Mouse (Mus musculus) fibroblast of lung, adult 2 months (primary cell): ENCODE results near the gene Il1a.
A peak's percentile ranks its signal among the peaks of the same experiment; 100 is the strongest.

ENCODE experiments used
- DNase-seq: peaks from one replicate; pipeline ENCODE4 v3.0.0-alpha.2; 2011; ENCODE audit warnings: low read depth

Il1a gene

DNA sequence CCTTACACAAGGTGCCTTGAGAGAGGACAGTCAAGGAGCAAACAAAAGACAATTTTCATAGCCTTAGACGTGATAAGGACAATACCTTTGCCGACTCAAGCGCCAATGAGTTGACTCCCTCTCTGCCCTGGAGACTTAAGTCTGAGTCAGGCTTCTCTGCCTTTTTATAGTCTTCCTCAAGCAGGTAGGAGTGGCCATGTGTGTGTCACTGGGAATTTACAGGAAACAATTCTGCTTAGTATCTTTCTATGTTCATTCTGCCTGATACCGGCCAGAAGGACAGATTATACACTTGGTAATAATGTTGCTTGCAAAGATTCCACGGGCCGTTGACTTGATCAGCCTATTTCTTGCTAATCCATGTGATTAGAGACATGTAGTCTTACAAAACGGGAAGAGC, at the start of gene Il1a:
TSS of gene Il1a (minus strand) at position 137 of the 400 bp plus-strand sequence.
- DNase-seq, result no peak

DNA sequence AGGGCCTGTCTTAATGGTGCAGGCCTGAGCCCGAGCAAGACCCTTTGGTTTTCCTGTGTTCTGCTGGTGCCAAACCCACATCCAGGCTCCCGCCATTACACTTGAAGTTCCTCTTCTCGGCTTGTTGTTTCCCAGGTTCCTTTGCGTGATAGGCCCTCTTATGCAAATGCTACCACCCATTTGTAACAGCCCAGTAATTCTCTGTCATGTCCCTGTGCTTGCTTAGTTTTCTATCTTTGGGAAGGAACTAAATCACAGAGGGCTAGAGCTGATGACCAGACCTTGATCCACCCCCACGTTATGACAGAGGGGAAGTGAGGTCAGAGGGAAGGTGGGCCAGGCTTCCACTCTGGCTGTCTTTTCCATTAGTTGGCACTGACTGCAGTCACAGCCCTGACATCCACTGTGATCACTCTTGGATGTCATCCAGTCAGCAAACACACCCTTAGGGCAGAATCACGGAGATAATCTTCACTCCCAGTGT, 28.4 kb upstream of the Il1a start:
- no peak for DNase-seq

DNA sequence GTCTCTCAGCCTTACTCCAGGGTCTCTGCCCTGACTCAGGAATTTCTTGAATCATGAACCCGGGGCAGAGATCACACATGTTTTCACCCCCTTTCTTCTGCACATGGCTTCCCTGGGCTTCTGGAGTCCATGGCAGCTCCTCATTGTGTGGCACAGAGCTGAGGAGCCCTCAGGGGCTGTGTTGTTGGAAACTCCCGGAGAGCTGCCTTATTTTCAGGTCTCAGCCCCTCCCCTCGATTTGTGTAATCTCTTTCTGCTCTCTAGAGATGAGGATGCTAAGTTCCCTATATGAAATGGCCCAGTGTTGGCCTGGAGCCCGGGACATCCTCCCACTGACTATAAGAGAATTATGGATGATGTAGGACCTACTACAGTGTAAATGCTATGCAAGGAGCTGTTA, 23.7 kb upstream of the Il1a start:
- no peak for DNase-seq

DNA sequence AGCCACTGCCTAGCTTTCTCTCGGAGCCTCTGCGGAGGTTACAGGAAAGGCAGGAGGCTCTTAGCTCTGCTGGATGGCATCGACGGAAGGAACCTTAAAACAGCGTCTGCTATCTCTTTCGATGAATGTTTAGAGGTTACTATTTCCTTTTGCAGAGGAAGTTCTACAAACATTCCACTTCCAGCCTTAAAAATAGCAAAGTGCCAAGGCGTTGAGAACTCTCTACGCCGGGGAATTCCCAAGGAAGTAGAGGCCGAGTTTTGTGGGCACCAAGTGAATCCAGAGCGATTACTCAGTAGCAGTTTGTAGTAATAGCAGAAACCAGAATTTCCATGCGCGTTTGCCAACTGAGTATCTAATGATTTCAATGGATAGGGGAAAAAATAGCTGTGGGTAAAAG, 20.8 kb upstream of the Il1a start:
- DNase-seq, result peak; percentile 73

DNA sequence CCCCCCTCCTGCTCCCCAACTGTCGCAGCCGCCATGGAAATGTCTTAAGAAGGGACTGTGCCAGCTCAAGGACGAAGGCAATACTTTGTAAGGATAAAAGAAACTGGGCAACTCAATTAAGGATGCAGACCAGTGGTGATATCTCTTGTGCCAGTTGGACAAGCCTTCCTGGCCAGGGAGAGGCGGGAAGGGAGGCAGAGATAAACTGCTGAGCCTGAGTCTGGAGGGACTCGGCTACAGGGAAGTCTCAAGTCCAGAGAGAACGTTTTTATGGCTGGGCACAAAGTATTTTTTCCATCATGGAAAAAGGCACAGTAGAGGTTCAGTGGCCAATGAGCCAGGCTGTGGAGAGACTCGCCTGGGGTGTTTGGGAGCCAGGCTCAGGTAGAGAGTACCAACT, 20.3 kb upstream of the Il1a start:
- no peak for DNase-seq

DNA sequence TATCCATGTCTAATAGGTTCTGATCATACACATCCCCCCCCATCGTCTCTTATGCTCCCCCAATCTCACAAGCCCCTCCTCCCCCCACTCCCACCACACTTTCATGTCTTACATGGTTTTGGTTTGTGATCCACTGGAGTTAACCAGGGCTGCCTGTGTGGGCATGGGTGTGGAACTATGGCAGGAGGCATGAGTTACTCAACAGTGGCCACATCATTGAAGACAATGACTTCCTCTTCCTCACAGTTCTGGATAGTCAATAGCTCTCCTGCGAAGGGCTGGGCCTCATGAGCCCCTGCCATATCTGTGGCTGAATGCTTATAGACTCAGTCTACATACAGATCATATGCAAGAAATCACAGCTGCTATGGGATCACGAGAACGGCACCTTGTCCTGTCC, 18.5 kb upstream of the Il1a start:
- DNase-seq, result no peak

DNA sequence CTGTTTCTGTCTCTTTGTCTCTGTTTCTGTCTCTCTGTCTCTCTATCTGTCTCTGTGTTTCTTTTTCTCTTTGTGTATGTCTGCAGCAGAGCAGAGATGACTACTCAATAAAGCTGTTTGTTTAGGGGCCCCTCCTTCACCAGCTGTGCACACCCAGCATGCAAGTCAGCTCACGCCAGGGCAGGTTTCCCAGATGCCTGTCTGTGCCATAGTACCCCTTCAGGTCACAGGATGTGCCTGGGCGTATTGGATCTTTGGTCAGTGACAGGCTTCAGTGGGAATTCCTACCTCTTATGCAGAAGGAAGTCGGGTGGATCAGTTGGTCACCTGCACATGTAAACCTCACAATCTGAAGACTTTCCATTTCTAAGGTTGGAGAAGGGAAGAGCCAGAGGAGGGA, 14.4 kb upstream of the Il1a start:
- DNase-seq, result no peak

DNA sequence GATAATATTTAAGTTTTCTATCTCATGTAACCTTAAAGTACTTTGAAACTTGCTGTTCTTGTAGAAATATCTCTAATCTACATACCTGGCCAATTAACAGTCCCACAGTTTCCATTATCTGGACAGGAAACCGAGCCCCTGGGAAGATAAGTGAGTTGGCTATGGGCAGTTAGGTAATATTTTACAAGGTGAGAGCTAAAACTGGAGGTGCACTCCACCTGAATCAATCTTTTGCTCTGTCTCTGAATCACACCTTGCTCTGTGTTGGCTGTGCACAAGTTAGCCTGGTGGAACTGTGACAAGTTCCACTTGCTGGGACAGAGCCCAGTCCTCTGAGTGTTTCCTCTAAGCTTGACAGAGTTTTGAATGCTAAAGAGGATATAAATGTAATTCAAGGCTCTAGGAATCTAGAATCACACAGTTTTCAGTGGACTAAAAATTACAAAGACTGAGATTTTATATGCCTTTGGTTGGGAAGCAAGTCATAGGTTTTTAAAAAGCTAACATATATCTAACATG, 12.4 kb upstream of the Il1a start:
- no peak for DNase-seq

DNA sequence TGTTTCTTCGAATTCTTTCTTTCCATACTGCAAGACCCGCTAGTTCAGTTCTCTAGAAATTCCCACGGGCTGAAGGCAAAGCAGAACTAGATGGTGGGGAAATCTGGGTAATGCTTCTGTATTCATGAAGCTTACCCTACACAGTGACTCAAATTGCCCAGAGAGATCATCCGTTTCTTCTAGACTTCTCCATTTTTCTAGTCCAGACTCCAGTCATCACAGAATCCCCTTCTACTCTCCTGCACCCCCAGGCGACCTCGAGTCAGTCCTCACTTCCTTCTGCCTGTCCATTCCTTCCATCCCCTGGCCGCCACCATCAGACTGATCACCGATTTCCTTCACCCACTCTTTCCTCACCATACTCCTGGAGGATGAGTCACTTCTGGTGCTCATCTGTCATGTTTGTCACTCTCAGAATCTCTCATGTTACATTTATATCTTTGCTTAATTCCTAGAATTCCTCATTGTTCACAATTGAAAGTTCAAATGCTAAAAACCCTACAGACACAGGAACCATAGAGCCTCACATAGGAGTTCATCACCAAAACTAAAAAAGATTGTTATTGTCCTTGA, 10.3 kb upstream of the Il1a start:
- no peak for DNase-seq

DNA sequence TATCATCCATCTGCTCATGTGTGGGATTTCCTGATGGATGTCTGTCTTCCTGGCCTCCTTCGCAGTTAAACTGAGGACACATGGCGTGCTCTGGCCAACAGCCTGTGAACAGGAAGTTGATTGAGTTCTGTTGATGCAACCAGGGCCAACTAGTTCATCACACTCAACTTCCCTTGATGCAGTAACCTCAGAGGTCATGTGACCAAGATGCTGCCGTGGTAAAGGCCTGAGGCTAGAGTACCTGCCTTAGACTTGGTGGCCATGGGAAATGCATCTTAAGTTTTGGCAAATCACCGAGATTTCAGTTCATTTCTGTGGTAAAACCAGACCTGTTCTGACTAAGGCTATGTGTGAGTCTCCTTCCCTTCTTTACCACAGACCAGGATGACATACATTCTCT, 6.1 kb upstream of the Il1a start:
- no peak for DNase-seq

DNA sequence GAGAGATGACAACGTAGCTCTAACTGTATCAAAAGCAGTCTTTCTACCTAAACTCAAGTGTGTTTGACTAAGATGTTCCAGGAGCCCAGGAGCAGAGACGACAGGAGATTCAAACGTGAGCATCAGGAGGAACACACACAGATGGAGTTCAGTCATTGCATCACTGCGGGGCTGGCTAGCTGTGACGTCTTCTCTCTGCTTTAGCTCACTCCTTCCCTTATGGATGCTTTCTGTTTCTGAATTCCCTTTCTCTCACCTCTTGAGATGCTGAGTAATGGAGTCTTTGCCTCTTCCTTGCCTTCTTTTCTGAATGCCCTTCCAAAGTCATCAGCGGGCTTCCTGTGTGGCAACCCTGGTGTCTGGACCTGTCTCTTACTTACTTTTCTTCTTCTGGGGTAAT, 5.1 kb upstream of the Il1a start:
- DNase-seq, result no peak

DNA sequence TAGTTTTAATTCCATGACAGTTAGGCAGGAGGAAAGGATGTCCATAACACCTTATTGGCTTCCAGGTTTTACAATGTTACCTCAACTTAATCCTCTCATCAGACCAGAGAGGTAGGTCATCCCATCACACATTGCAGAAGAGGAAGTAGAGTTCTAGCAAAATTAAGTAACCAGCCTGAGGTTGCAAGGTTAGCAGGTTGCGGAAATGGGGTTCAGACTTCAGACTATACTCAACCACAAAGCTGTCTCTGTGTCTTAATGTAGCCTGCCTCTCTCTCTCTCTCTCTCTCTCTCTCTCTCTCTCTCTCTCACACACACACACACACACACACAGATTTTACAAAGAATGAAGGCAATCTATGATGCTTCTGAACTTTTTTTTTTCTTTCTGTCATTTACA, 4.2 kb upstream of the Il1a start:
- DNase-seq, result no peak

DNA sequence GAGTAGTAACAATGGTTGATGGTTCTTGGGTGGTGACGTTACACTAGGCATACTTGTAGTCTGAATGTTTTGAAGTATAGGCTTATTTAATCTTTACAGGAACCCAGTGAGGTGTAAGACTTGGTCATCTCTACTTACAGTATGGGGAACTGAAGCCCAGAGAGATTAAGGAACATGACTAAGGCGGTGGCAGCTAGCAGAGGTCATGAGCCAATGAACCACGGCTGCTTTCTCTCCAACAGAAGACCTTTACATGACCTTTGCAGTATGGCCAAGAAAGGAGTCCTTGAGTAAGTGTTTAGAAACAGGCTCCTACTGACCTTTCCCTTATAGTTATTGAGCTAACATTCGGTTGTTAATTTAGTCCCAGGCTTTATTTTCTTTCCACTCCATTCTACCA, 3.8 kb downstream of the Il1a start:
- DNase-seq, result no peak

DNA sequence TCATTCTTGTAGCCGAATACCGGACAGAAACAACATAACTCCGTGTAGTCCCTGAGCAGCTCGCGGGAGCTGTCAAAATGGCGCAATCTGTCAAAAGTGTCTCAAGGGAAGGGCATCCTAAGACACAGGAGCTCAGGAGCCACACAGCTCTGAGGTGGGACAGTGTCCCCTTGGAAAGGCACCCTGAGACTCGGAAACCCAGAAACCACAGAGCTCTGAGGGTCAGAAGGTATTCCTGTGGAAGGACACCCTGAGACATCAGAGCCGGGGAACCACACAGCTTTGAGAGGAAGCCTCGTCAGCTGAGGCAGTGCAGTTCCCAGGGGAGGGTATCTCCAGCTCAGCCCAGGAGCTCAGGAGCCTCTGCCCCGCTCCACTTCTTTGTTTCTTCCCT, 12.2 kb downstream of the Il1a start:
- DNase-seq, result no peak

DNA sequence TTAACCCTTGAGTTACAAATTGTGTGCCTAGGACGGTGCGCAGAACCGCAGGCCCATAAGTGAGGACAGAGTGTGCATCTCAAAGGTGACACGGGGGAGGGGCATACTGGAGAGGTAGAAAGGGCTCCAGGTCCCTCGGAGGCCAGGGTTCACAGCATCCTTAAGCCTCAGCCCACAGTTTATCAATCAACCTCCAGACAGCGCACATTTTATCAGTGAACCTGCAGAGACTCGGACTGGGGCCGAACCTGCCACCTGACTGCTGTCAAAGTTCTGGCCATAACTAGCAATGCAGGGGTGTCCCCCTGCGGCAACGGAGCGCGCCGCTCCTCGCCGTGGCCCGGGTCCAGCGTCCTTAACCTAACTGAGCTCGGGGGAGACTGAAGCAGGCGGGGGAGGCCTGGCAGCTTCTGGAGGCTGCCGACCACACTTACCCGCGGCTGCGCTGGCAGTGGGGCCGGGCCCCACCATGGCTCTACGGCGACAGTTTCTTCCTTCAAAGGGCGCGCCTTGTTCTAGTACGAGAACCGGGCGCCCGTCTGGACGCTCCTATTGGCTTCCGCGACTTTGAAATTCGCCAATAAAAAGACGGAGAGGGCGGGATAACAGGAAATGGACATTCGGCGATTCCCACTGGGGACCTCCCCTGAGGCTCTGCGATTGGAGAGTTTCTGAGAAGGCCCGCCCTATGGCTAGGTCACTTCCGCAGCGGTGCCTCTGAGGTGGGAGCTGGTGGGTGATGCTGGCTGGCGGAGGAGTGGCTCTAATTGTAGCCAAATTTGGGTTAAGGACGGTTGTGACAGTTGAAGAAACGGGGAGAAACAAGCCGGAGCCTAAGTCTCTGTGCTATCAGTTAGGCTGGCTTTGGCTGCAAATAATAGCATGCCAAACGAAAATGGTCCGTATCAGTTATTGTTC, 12.8 kb downstream of the Il1a start, which contains the start of gene Ckap2l:
TSS of gene Ckap2l (minus strand) at position 542 of the 918 bp plus-strand sequence.
- DNase-seq, result peak; percentile 95

DNA sequence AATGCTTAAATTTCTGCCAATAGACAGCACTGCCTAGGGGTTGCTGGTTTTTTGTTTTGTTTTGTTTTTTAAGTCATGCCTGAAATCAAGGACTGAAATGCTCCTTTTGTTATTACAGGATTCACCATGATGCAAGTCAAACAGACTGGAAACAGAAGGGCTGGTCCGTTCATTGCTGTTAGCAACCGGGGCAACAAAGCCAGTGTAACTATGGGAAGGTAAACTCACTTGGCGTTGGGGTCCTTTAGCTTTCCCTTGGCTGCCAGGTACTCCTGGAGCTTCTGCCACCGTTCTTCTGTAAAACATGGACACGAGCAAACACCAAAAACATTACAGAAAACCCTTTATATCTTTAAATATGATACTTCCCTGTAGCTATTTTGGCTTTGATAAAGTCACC, 13.7 kb downstream of the Il1a start:
- no peak for DNase-seq

DNA sequence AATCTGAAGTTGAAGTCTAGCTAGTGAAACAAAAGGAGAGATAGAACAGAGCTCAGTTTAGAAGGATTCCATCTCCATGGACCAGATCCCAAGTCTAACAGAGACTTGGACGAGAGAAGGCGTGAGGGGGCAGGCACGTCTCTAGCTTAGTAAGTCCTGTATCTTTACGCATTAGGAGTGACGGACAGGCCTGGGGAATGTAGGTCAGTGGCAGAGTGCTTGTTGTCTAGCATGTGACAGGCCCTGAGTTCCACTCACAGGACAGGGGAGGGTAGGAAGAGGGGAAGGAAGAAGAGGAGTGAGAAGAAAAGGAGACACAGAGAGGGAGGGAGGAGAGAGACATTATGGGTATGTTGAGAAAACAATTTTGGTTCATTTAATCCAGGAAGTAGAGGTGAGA, 14.7 kb downstream of the Il1a start:
- DNase-seq, result no peak

DNA sequence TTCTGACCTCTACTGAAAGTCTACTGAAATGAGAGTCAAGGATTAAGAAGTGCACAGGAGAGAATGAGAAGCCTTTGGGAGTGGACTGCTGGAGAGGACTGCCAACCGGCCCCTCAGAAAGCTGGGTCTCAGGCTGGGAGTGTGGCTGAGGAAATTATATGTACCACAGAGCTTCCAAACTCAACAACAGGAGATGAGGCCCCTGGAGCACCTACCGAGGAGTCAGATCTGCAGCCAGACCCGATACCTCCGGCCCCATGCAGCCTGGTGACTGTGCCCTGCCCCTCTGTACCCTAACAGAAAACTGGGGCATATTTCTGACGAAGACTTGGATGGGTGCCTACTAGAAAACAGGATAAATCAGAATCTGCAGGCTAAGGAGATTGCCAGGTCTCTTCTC, 35.9 kb downstream of the Il1a start:
- DNase-seq, result no peak

DNA sequence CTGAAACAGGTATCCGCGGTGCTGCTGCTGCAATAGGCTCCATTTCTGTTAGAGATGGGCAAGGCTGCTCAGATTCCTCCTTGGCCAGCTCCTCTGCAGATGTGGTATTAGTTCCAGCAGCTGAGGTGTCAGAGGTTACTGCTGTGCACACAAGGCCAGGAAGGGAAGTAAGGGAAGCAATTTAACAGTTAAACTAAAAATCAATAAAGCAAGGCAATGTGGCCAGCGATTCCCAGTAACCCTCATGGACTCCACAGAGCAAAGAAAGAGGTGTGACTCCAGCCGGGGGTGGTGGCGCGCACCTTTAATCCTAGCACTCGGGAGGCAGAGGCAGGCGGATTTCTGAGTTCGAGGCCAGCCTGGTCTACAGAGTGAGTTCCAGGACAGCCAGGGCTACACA, 39.2 kb downstream of the Il1a start:
- DNase-seq, result no peak

DNA sequence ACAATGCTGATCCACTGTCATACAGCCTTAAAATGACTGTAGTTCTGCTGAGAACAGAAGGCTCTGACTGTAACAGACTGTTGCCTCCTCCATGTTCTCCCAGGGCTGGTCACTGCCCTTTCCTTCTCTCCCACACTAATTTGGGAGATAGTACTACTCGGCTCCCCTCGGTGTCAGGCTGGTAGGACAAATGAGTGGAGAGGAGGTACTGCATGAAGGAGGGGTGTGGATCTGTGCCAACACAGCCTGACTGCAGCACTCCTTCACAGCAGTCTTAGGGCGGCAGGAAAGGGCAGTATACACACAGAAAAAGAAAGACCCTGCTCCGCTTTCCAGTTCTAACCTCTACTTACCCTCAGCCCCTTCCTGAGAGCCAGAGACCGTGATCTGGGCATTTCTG, 39.8 kb downstream of the Il1a start:
- no peak for DNase-seq

DNA sequence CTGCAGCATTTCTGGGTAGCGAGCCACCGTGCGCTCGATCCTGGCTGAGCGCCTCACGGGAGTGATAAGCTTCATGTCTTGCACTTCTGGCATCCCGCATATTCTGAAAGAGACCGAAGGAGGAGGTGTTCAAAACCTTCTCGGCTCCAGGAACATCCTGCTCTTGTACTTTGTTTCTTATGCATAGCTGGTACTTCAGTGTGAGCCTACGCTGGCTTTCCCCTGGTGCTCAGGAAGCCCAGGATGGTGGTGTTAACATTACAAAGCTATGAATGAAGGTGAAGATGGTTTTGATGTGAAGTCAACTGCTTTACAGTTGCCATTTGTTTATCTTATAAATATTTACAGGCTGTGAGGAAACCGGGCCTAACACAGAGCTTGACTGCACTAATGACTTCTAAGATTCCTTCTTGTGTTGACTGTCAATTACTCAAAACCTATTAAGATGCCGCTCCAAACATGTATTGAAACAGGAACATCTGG, 40.6 kb downstream of the Il1a start:
- no peak for DNase-seq

DNA sequence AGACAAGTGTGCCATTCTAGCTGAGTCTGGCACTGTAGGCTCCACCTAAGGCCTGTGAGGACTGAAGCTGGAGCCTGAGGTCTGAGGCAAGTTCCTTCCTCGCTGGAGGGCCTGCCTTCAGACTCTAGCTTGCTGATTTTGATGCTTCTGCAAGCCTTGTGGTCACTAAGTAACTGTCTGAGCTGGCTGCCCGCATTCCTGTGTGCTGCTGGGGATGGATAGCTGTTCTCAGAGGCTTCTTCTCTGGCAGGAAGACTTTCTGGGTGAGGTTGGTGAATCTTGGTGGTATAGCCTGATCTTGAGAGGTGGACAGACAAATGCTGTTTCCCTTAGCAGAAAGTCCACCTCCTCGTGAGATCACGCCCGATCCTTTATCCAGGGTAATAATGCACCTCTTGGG, 42.0 kb downstream of the Il1a start:
- no peak for DNase-seq

DNA sequence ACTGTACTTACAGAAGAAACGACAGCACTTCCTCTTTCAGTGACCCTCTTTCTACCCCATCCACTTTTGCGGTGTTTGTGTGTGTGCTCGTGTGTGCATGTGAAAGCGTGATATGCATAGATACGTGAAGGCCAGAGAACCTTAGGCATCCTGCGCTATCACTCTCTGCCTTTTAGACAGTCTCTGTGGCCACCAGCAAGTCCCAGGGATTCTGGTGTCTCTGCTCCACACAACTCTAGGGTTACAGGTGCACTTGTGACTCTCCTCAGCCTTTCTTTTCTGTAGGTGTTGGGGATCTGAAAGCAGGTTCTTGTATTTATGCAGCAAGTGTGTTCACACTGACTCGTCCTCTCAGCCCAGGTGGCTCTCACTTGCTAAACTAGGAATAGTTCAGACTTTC, 44.5 kb downstream of the Il1a start:
- no peak for DNase-seq
